In genomic region chr8:119992249-119992648, GRCm38 (mm10) we compare ENCODE assay signal across 8 mouse cellular contexts. TPM values are rescaled to one million over a fixed set of nuclear protein-coding genes. Genes with fewer than 3 reads are reported as not detected.
A peak's percentile ranks its signal among the peaks of the same experiment; 100 is the strongest.
DNase-seq lines count a peak whose midpoint lies in the region; ATAC-seq and TF ChIP-seq lines count a peak whose summit lies in the region.

Crispld2 (plus strand) TSS chr8:119992438.

- peak; percentile 96 for ATAC-seq in forebrain, postnatal 0 days
- ATAC-seq in liver, embryonic 14.5 days (ENCODE audit: insufficient read depth), result peak; percentile 45; the same call in 1 of the 2 replicates
- ATAC-seq in neural tube, embryonic 13.5 days (ENCODE audit: low read depth), result peak; percentile 88

- H3K4me1 ChIP-seq in forebrain, postnatal 0 days (ENCODE audit: insufficient read depth), result no peaks in the 10 kb centered on the region
- H3K4me1 ChIP-seq in liver, embryonic 14.5 days (replicated peaks; ENCODE audit: control insufficient read depth in 2 of 2, insufficient read depth in 2 of 2, low read length in 1 of 2), result no peaks in the 10 kb centered on the region
- peaks cover 26% of the 10 kb centered on the region for H3K4me1 ChIP-seq in neural tube, embryonic 13.5 days (replicated peaks)

- no peak for TF ChIP-seq EP300 in liver, embryonic 14.5 days (IDR thresholded peaks at IDR 0.05; ENCODE audit: low read depth)

- H3K27ac ChIP-seq in forebrain, postnatal 0 days (ENCODE audit: low read depth, low read length), result no peak within 1 kb of the TSS
- H3K27ac ChIP-seq in liver, embryonic 14.5 days, result no peak within 1 kb of the TSS
- H3K27ac ChIP-seq in neural tube, embryonic 13.5 days (replicated peaks), result no peak within 1 kb of the TSS

- peak within 1 kb of the TSS; percentile 31; the same call in 1 of the 2 replicates for H3K9ac ChIP-seq in forebrain, postnatal 0 days
- no peak within 1 kb of the TSS for H3K9ac ChIP-seq in liver, embryonic 14.5 days (replicated peaks)
- H3K9ac ChIP-seq in neural tube, embryonic 13.5 days, result 0 out of 2 replicates have a peak within 1 kb of the TSS, but pooled peaks have one; percentile 6

- TF ChIP-seq CTCF in forebrain, postnatal 0 days (IDR thresholded peaks at IDR 0.05; ENCODE audit: low read depth), result peak; percentile 29
- 0 out of 2 replicates have a peak, but pooled peaks have one; percentile 22 for TF ChIP-seq CTCF in liver, embryonic 14.5 days (IDR thresholded peaks at IDR 0.05; ENCODE audit: low read depth)

- H3K4me2 ChIP-seq in forebrain, postnatal 0 days (ENCODE audit: low read depth), result peak within 1 kb of the TSS; percentile 68
- H3K4me2 ChIP-seq in liver, embryonic 14.5 days (ENCODE audit: low read depth), result no peak within 1 kb of the TSS; the same call in 1 of the 2 replicates
- H3K4me2 ChIP-seq in neural tube, embryonic 13.5 days, result peak within 1 kb of the TSS; percentile 59

- WGBS in forebrain, postnatal 0 days, result 0% methylated on average over 25 of the region's 25 CpGs
- WGBS in liver, embryonic 14.5 days (ENCODE audit: insufficient replicate concordance), result 1% methylated on average over 25 of the region's 25 CpGs
- WGBS in neural tube, embryonic 13.5 days, result under 1% methylated on average over 25 of the region's 25 CpGs

- peak within 1 kb of the TSS; percentile 38 for H3K4me3 ChIP-seq in forebrain, postnatal 0 days (ENCODE audit: low read depth, low read length)
- no peak within 1 kb of the TSS for H3K4me3 ChIP-seq in liver, embryonic 14.5 days (ENCODE audit: insufficient read depth in 1 of 2, low read depth in 2 of 2, low read length in 2 of 2)
- H3K4me3 ChIP-seq in neural tube, embryonic 13.5 days, result peak within 1 kb of the TSS; percentile 29

- intact Hi-C loops in heart, postnatal 10 days (cut with DNase I), result no loop called here

- peaks cover 15% of the 10 kb centered on the region for H3K27me3 ChIP-seq in forebrain, postnatal 0 days (ENCODE audit: insufficient read depth, low read length)
- H3K27me3 ChIP-seq in liver, embryonic 14.5 days (ENCODE audit: control insufficient read depth, insufficient read depth, low read length), result peaks cover 16% of the 10 kb centered on the region
- peaks cover 39% of the 10 kb centered on the region for H3K27me3 ChIP-seq in neural tube, embryonic 13.5 days

- peak; percentile 16 for DNase-seq in cerebellum, adult 8-10 months
- no peak for DNase-seq in cerebellum, adult 9-10 months
- DNase-seq in forebrain, postnatal 0 days, result peak; percentile 85
- DNase-seq in heart, postnatal 10 days, result peak; percentile 86
- peak; percentile 79 to 83 for DNase-seq in kidney, postnatal 36 days
- DNase-seq in liver, embryonic 14.5 days (ENCODE audit: low read depth in 3 of 3, low spot score in 3 of 3), result peak in 1 of 3 experiments; percentile 20
- peak; percentile 81 for DNase-seq in testis, postnatal 14 days (ENCODE audit: low spot score)

- no peaks in the 10 kb centered on the region for H3K9me3 ChIP-seq in forebrain, postnatal 0 days (ENCODE audit: low read length)
- no peaks in the 10 kb centered on the region for H3K9me3 ChIP-seq in liver, embryonic 14.5 days (ENCODE audit: control insufficient read depth, low read length)
- no peaks in the 10 kb centered on the region for H3K9me3 ChIP-seq in neural tube, embryonic 13.5 days

- H3K36me3 ChIP-seq in forebrain, postnatal 0 days (ENCODE audit: insufficient read depth), result no peaks in the 10 kb centered on the region
- H3K36me3 ChIP-seq in liver, embryonic 14.5 days (replicated peaks; ENCODE audit: control insufficient read depth, insufficient read depth, low read depth), result no peaks in the 10 kb centered on the region
- no peaks in the 10 kb centered on the region for H3K36me3 ChIP-seq in neural tube, embryonic 13.5 days

RNA-seq across cellular contexts. Expression of gene Crispld2, which starts in this region (rescaled TPM):
- total RNA-seq in forebrain, postnatal 0 days (2014; rRNA removed), result 2.8 and 11.0 TPM in 2 replicates
- 2.1 and 2.5 TPM in 2 replicates for polyA plus RNA-seq in forebrain, postnatal 0 days (2015; fragmentation: Nextera tagmentation; extraction: Ambion mirVana)
- 10 to 100 TPM; 10.6 to 14.8 TPM for total RNA-seq in heart, postnatal 10 days (2021)
- polyA plus RNA-seq in liver, embryonic 14.5 days (2012; rRNA removed), result 0.25 and 0.47 TPM in 2 replicates
- polyA plus RNA-seq in liver, embryonic 14.5 days (2014; fragmentation: Nextera tagmentation; extraction: Ambion mirVana), result 0.27 and 0.30 TPM in 2 replicates
- 4.3 TPM in 2 replicates for polyA plus RNA-seq in neural tube, embryonic 13.5 days (2015; fragmentation: Nextera tagmentation; extraction: Ambion mirVana)

Comparison
In these comparisons a context has a peak if more than half of its experiments do, and no peak if none do; other contexts are left out.
1. Peak in ATAC-seq in liver, embryonic 14.5 days; RNA of the gene not detected or under 1 TPM.
2. ATAC-seq: peak in every context shown above with its lines; median percentile 96 in forebrain, postnatal 0 days; 88 in neural tube, embryonic 13.5 days; 45 in liver, embryonic 14.5 days.
3. H3K4me3 ChIP-seq: peak in forebrain, postnatal 0 days (single experiment) and neural tube, embryonic 13.5 days (single experiment); none in liver, embryonic 14.5 days (0 of 2).